ENCODE assay signal across 21 mouse cellular contexts in genomic region chr7:75649966-75650365, GRCm38 (mm10).
DNase-seq lines count a peak whose midpoint lies in the region; ATAC-seq and TF ChIP-seq lines count a peak whose summit lies in the region.
"Had no signal": no experiment of that assay in that cellular context is flagged by ENCODE, and none has a peak within 500 bp of the region (broad histone marks: within the 10 kb centered on the region; RNA-seq: fewer than 3 reads in every experiment).

No protein-coding gene starts in this region.

- H3K9me3 ChIP-seq in forebrain, embryonic 14.5 days (replicated peaks; ENCODE audit: control insufficient read depth, low read length) = no peaks in the 10 kb centered on the region
- H3K9me3 ChIP-seq: G1E; heart, embryonic 12.5 days had no signal

- no peaks in the 10 kb centered on the region for H3K27me3 ChIP-seq in myocyte (ENCODE audit: control insufficient read depth, insufficient read depth, insufficient read length)
- no peaks in the 10 kb centered on the region for H3K27me3 ChIP-seq in forebrain, embryonic 14.5 days (replicated peaks; ENCODE audit: control insufficient read depth, insufficient read depth, low read length)
- H3K27me3 ChIP-seq: heart, embryonic 12.5 days had no signal

- peaks cover 89% of the 10 kb centered on the region for H3K79me2 ChIP-seq in myocyte (ENCODE audit: control insufficient read depth, insufficient read depth)

- H3K36me3 ChIP-seq in myocyte (ENCODE audit: control insufficient read depth, insufficient read depth) = peaks cover 5% of the 10 kb centered on the region
- no peaks in the 10 kb centered on the region for H3K36me3 ChIP-seq in forebrain, embryonic 14.5 days (ENCODE audit: control insufficient read depth, insufficient read depth, low read length)
- H3K36me3 ChIP-seq: heart, embryonic 12.5 days had no signal

- no peak overlapping the region for H3K4me3 ChIP-seq in myocyte
- H3K4me3 ChIP-seq in forebrain, embryonic 14.5 days (ENCODE audit: low read depth, low read length) = no peak overlapping the region
- H3K4me3 ChIP-seq: erythroblast, embryonic 14.5 days; heart, embryonic 12.5 days had no signal

- no peak overlapping the region for H3ac ChIP-seq in myocyte (ENCODE audit: control insufficient read depth, insufficient read length)

- peak; percentile 31 for DNase-seq in embryo, embryonic 11 days
- DNase-seq in embryo, embryonic 9.5 days (ENCODE audit: extremely low spot score) = no peak
- peak; percentile 49 for DNase-seq in T-cell, adult 2 months (ENCODE audit: low spot score)
- DNase-seq in cerebellum, postnatal 36 days = no peak
- DNase-seq in forebrain, embryonic 14.5 days (ENCODE audit: low spot score) = no peak
- DNase-seq in right cerebral cortex, postnatal 10 days (ENCODE audit: low spot score in 2 of 2) = no peak
- DNase-seq: adrenal gland, postnatal 14 days; cerebellum, adult 9-11 months; gastrocnemius, postnatal 14 days; heart, postnatal 4 days; kidney, postnatal 25 days; liver; lung, embryonic 14.5 days; spleen, adult 18-20 months; thymus, postnatal 36 days had no signal

- H3K4me2 ChIP-seq in myocyte (ENCODE audit: low read depth) = peak overlapping the region; percentile 53
- no peak overlapping the region for H3K4me2 ChIP-seq in forebrain, embryonic 14.5 days (ENCODE audit: low read length)
- H3K4me2 ChIP-seq: heart, embryonic 12.5 days; lung, embryonic 14.5 days had no signal

- peak; percentile 28 for ATAC-seq in granulocyte monocyte progenitor cell, adult 5-6 weeks (replicated peaks; ENCODE audit: poor library complexity, severe bottlenecking)
- no peak for ATAC-seq in forebrain, embryonic 14.5 days

- no peak overlapping the region for H3K9ac ChIP-seq in forebrain, embryonic 14.5 days (ENCODE audit: low read length)
- H3K9ac ChIP-seq: heart, embryonic 12.5 days; lung, embryonic 14.5 days had no signal

- no peaks in the 10 kb centered on the region for H3K4me1 ChIP-seq in forebrain, embryonic 14.5 days (ENCODE audit: control insufficient read depth, insufficient read depth, low read length)

- 86% methylated on average over 1 of the region's 1 CpGs for WGBS in forebrain, embryonic 14.5 days

- no peak for TF ChIP-seq POLR2A in myocyte (IDR thresholded peaks at IDR 0.05; ENCODE audit: insufficient read length, low read depth)

- H3K27ac ChIP-seq in forebrain, embryonic 14.5 days (ENCODE audit: low read depth, low read length) = no peak overlapping the region
- H3K27ac ChIP-seq: stomach, postnatal 0 days had no signal

TF ChIP-seq in myocyte, 11 proteins besides CTCF, POLR2A, EP300 and RAD21:
- TF ChIP-seq REST (IDR thresholded peaks at IDR 0.05; ENCODE audit: insufficient read depth, insufficient read length) = no peak
- TF ChIP-seq CEBPB (IDR thresholded peaks at IDR 0.05; ENCODE audit: insufficient read depth, poor library complexity, severe bottlenecking) = no peak
- no peak for TF ChIP-seq SRF (IDR thresholded peaks at IDR 0.05; ENCODE audit: control insufficient read depth, insufficient read length, low read depth)
- no peak for TF ChIP-seq MYOD1 (IDR thresholded peaks at IDR 0.05; ENCODE audit: control insufficient read depth in 1 of 3, insufficient read length in 2 of 3, low read depth in 2 of 3)
- no peak for TF ChIP-seq POLR2AphosphoS2 (IDR thresholded peaks at IDR 0.05; ENCODE audit: insufficient read length, low read depth)
- no peak for TF ChIP-seq TCF12 (IDR thresholded peaks at IDR 0.05; ENCODE audit: insufficient read depth, poor library complexity, severe bottlenecking)
- no peak for TF ChIP-seq E2F4 (IDR thresholded peaks at IDR 0.05; ENCODE audit: insufficient read depth)
TF ChIP-seq in myocyte: peak in this region for 0.

Comparison
In these comparisons a context has a peak if more than half of its experiments do, and no peak if none do; other contexts are left out.
1. DNase-seq: peak in embryo, embryonic 11 days (single experiment) and T-cell, adult 2 months (single experiment); none in embryo, embryonic 9.5 days (single experiment), cerebellum, postnatal 36 days (0 of 2), forebrain, embryonic 14.5 days (single experiment) and right cerebral cortex, postnatal 10 days (0 of 2).